Mouse (Mus musculus): ENCODE results near the gene Gm21987. TPM values are rescaled to one million over a fixed set of nuclear protein-coding genes. Genes with fewer than 3 reads are reported as not detected.

The Gm21987 gene
- total RNA-seq, 2 experiments from 2014 or later, result 1.2 TPM; not detected in 1

- no peak for DNase-seq
- intact Hi-C loops (cut with DNase I), result no loop called here
These were observed 42.5 kb downstream of the Gm21987 start for GRCm38 (mm10) chr16:38389284-38389893.

DNA sequence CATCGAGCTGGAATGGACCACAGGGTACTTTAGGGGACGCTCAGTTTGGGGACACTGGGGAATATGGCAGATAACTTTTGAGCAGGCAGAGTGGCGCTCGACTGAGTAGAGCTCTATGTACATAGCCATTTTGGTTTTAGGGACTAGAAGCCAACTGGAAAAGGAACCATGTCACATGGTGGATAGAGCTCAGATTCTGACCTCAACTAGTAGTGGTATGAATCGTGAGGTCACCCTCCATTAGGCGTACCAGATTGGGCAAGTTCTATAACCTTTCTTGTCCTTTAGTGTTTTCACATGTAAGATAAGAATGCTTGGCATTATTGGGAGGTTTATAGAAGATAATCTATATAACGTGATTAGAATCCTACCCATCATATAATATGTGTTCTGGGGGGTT is 43.5 kb downstream of the Gm21987 start:
- DNase-seq, result no peak
- intact Hi-C loops (cut with DNase I), result loop anchor here (5.0 kb wide), 1 partner anchor 92 kb away; no protein-coding TSS in a partner anchor

- DNase-seq, result peak; percentile 76 to 77
- intact Hi-C loops (cut with DNase I), result loop anchor here (2.0 to 5.0 kb wide), 2 partner anchors 60 to 90 kb away; partner anchors contain the start of gene Adprh
These were observed 45.5 kb downstream of the Gm21987 start for GRCm38 (mm10) chr16:38392126-38392894.

DNA sequence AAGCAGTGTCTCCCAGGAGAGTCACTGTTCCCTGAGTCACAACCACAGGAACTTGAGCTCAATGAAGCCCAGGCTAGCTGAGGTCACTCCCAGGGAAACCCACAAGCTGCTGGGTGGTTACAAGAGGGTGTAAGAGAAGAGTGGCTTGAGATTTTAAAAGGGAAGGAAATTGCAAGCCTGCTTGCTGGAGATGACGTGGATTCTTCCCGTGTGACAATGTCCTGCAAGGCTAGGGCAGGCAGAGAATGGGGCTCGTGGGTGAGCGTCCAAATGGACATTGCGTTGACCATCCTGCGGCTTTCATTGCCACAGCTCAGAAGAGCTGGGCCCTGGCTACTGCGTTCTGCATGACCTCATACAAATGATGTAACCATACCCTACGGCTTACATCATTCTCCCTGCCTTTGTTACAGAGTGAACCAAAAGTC is 47.4 kb downstream of the Gm21987 start:
- no peak for DNase-seq
- intact Hi-C loops (cut with DNase I), result loop anchor here (5.0 kb wide), 1 partner anchor 88 kb away; no protein-coding TSS in a partner anchor

GRCm38 (mm10) chr16:38395060-38395730 is 48.4 kb downstream of the Gm21987 start:
- DNase-seq, result no peak
- intact Hi-C loops (cut with DNase I), result no loop called here

DNA sequence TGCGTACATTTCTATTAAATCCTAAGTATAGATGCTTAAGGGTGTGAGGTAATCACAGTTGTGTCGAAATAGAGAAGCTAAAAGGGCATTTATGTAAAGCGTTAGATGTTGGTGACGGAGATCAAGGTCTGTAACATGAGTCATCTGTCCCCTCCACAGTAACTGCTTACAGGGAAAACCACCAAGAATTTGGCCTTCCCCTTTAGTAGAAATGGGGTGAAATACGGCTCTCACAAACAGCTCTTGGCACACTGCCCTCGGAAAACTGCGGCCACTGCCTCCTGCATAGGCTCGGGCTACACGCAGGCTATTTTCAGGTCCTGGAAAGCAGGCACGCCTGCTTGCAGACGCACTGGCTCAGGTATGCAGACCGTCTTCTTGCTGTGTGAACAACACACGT is 49.3 kb downstream of the Gm21987 start:
- intact Hi-C loops (cut with DNase I), result no loop called here
- peak; percentile 73 to 75 for DNase-seq

DNA sequence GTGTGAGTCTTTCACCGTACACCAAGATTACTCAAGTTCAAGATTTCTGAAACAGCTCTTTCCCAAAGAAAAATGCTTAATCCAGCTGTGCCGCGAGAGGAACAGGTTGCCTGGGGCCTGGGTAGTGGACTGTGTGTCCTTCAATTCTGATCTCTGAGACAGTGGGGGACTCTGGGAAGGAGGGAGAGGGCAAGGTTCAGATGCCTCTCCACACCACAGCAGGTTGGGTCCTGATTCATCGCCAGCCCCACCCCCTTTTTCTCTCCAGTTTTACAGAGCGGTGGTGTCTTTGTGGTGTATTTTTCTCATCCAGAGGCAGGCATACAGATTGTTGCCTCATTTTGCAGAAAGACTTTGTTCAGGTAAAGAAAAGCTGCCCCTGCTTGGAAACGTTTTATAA is 51.4 kb downstream of the Gm21987 start:
- no peak for DNase-seq
- intact Hi-C loops (cut with DNase I), result no loop called here

DNA sequence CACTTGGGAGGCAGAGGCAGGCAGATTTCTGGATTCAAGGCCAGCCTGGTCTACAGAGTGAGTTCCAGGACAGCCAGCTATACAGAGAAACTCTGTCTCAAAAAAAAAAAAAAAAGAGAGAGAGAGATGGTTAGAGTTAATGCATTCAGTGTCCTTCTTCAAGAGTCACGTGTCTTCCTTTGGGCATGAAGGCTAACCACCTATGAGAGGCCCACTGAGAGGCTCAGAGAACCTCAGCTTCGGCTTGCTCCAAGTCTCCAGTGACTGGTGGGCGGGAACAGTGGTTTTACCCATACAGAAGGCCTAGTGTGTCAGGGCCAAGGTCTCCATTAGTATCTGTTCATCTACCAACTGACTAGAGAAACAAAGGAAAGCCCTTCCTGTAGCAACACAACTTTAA is 52.2 kb downstream of the Gm21987 start:
- intact Hi-C loops (cut with DNase I), result no loop called here
- no peak for DNase-seq

DNA sequence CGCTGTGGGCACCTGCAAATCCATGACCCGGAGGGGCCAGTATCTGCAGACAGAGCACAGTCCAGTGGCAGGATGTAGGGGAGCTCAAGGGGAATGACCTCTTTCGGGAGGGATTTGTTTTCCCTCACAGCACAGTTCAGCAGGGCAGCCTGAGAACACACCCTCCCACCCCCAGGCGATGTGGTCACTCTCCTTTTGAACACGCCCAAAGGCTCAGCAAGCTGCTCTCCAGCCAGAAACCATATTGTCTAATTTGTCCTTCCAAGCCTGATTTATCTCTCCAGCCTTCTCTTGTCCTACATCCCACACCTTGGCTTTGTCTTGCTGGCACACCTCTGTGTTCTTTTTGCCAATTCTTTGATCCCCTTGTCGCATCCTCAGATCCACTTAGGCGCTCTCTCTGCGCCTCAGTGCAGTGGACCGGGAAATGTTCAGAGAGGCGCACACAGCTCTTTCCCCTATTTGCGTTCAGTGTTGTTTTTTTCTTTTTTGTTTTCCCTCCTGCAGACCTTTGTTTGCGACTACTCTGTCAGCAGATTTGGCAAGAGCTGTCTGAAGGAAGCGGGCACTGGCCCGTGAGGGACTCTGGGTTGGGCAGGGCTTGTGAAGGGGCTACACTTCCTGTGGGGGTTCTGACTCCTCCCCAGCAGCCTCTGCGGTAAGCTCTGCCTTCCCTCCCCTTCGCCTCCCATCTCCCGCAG is 52.8 kb downstream of the Gm21987 start:
- peak; percentile 44 to 59 for DNase-seq
- intact Hi-C loops (cut with DNase I), result no loop called here

GRCm38 (mm10) chr16:38400311-38400960 is 53.6 kb downstream of the Gm21987 start:
- intact Hi-C loops (cut with DNase I), result no loop called here
- no peak for DNase-seq

GRCm38 (mm10) chr16:38401468-38401867 is 54.6 kb downstream of the Gm21987 start:
- intact Hi-C loops (cut with DNase I), result no loop called here
- no peak for DNase-seq

GRCm38 (mm10) chr16:38403639-38404038 is 56.8 kb downstream of the Gm21987 start:
- intact Hi-C loops (cut with DNase I), result no loop called here
- DNase-seq, result no peak

- intact Hi-C loops (cut with DNase I), result no loop called here
These were observed 59.5 kb downstream of the Gm21987 start for GRCm38 (mm10) chr16:38406293-38406692.

DNA sequence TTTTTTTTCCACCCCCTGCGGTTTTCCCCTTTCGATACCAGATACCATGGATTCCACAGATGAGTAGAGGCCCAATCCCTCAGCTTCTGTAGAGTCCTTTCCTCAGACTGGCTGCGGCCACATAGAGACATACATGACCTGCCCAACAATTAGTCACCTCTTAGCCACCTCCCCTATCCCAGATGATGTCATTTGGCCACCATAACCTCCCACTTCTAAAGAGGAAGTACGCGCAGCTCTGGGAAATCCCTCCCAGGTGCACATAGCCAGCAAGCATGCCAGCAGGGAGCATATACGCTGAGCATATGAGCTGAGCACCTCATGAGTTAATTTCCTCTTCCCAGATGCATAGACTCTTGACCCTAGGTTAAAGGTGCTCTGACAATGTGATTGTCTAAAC is 59.9 kb downstream of the Gm21987 start:
- intact Hi-C loops (cut with DNase I), result no loop called here

More at GRCm38 (mm10) chr16:38406293-38406692, 59.5 kb downstream of the Gm21987 start:
- no peak for DNase-seq

DNA sequence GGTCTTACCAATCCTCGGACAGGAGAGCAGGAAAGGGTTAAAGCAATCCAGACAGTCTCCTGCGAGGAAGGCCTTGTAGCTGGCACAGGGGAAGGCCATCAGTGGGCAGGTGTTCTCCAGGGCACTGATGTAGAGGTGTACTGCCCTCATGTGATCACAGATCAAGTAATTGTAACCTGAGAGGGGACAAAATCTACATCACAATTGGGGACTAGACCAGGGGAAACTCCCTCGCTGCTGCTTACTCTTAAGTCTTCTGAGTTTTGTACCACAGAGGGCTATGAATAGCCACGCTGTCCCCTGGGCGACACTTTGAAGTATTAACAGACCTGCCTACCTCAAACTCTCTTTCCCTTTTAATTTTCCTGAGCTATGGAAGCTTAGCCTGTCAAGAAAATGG is 60.7 kb downstream of the Gm21987 start:
- no peak for DNase-seq
- intact Hi-C loops (cut with DNase I), result no loop called here

More for the DNA sequence above, 59.9 kb downstream of the Gm21987 start:
- no peak for DNase-seq

- DNase-seq, result no peak
- intact Hi-C loops (cut with DNase I), result no loop called here
These were observed 61.6 kb downstream of the Gm21987 start for GRCm38 (mm10) chr16:38408416-38408815.
